Mouse (Mus musculus) large intestine, adult 2 months (tissue): ENCODE data around the gene Cphx1. TPM values are rescaled to one million over a fixed set of nuclear protein-coding genes. Genes with fewer than 3 reads are reported as not detected.
"Not testable (repeated sequence)": the region's sequence is repeated elsewhere in the genome, so short reads cannot be mapped to it uniquely, and the experiment has no call there.

Source experiments
- DNase-seq: peaks from one replicate; pipeline ENCODE4 v3.0.0-alpha.2; 2012; ENCODE audit warnings: low read depth, low spot score
- WGBS: fragments of 180-500 bp; shearing (Covaris S2); methylation state at CpG from one replicate; pipeline ENCODE4 v1.1.7; 2018; 5-methylcytosine and 5-hydroxymethylcytosine counted together
- polyA plus RNA-seq: library from polyadenylated mRNA; depleted of rRNA; stranded (reverse); fragments of >200 nt; gene quantifications from 2 replicates; pipeline ENCODE4 v1.2.3, GENCODE M21; 2012; rRNA removed

Cphx1 gene
- 0.15 and 0.33 TPM in 2 replicates for polyA plus RNA-seq

DNA sequence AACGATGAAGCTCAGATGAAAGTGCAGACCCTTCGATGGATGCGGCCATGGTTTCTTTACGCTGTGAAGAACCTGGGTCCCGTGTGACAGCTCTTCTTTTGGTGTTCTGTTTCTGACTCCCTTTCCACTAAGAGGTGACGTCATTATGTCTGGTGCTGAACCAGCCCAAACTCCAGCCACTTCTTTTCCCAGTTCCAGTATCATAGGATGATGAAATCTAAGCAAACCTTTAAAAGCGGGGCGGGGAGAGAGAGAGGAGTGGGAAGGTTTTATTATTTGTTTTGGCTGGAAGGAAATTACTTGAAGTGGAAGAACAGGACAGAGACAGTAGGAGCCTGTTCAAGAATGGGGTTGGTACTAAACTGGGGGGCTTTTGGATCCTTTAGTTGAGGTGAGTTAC is at the start of gene Cphx1:
Gene Cphx1 (plus strand): TSS at position 301 of the 400 bp plus-strand sequence.
- no CpG with 5 or more reads among the region's 8 CpGs for WGBS
- DNase-seq = not testable (repeated sequence)

GRCm38 (mm10) chr14:25894566-25894965 is 43.5 kb upstream of the Cphx1 start:
- not testable (repeated sequence) for DNase-seq
- no CpG with 5 or more reads among the region's 3 CpGs for WGBS

DNA sequence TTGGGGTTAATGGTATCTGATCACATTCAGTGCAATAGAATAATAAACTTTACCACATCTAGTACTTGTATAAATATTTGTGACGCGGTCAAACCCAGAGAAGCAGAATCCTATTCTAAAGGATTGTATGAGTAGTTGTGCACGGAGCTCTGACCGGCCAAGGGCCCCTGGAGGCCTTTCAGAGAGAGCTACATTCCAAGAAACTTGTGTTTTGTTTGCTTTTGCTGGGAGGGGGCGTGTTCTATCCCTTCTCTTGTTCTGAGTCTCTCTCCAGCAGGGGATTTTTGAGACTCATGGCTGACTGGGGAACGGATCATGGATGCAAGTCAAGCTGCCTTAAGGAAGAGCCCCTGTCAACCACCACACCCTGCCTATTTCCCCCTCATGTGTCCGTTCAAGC is 42.4 kb upstream of the Cphx1 start:
- not testable (repeated sequence) for DNase-seq
- no CpG with 5 or more reads among the region's 7 CpGs for WGBS

- no CpG with 5 or more reads among the region's 10 CpGs for WGBS
- DNase-seq = not testable (repeated sequence)
Measured at GRCm38 (mm10) chr14:25903000-25903399, 35.1 kb upstream of the Cphx1 start, which contains the start of gene Plac9a. Plac9a (minus strand) TSS chr14:25903100.

DNA sequence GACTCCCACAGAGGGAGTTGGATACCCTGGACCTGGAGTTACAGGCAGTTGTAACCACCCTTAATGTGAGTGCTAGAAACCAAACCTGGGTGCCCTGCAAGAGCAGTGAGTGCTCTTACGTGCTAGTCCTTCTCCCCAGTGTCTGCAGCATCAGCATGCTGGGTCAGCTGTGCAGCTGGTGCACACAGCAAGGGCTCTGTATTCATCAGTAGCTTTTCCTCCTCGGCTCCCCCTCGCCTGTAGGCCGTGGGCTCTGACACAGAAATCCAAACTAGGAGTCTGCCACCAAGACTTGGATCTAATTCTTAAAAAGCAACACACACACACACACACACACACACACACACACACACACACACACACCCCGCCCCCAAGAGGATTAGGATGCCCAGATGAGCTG is 32.9 kb upstream of the Cphx1 start:
- DNase-seq = not testable (repeated sequence)
- WGBS = no CpG with 5 or more reads among the region's 5 CpGs

- WGBS = no CpG with 5 or more reads among the region's 9 CpGs
- DNase-seq = not testable (repeated sequence)
Measured at GRCm38 (mm10) chr14:25907272-25907671, 30.8 kb upstream of the Cphx1 start.

GRCm38 (mm10) chr14:25908976-25909375 is 29.1 kb upstream of the Cphx1 start:
- WGBS = no CpG with 5 or more reads among the region's 8 CpGs
- DNase-seq = not testable (repeated sequence)

- no CpG with 5 or more reads among the region's 5 CpGs for WGBS
- not testable (repeated sequence) for DNase-seq
Measured at GRCm38 (mm10) chr14:25918427-25919170, 19.5 kb upstream of the Cphx1 start.

GRCm38 (mm10) chr14:25926814-25927561 is 11.1 kb upstream of the Cphx1 start:
- not testable (repeated sequence) for DNase-seq
- no CpG with 5 or more reads among the region's 44 CpGs for WGBS

GRCm38 (mm10) chr14:25927562-25927881 is 10.6 kb upstream of the Cphx1 start, which contains the start of gene Tmem254a:
Tmem254a (minus strand) TSS chr14:25927672.
- WGBS = no CpG with 5 or more reads among the region's 10 CpGs
- not testable (repeated sequence) for DNase-seq

- not testable (repeated sequence) for DNase-seq
- WGBS = no CpG with 5 or more reads among the region's 5 CpGs
Measured at GRCm38 (mm10) chr14:25936867-25937630, 1.1 kb upstream of the Cphx1 start.

GRCm38 (mm10) chr14:25957861-25958260 is 19.8 kb downstream of the Cphx1 start:
- not testable (repeated sequence) for DNase-seq
- no CpG with 5 or more reads among the region's 3 CpGs for WGBS

DNA sequence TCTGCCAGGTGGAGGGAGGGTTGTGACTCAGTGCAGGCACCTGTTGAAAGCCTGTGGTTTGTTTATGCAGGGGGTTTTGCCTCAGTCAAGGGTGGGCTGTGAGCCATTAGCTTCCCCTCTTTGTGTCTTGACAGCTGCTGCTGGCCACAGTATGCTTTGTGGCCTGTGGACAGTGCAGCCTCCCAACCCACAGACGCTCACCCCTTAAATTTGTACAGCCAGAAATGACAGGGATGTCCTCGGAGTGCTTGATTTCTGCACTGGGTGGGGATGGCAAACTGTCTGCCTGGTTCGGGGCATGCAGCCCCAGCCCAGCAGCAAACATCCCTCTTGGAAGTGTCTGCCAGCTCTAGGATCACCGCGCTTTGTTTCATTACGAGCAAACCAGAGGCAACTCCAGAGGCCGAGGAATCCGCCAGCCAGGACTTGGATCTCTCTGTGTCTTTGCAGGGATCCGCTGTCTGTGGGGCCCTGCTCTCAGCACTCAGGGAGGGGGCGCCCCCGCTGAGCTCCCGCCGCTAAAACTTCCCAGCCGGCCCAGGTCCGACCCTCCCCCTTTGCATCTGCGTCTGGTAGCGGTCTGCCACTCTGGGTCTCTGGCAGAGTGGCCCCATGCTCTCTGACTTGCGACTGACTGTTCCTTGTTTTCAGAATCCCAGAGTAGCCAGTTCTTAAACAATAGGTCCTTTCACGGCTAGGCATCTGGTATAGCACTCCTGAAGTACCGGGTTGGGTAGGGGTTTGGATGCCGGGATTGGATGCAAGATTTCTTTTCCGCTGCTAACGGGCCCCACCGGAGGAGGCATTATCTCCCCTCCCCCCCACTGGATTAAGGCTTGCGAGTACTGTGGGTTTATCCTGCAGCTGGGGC is 40.5 kb downstream of the Cphx1 start, which contains the start of gene Duxbl1:
Gene Duxbl1 (plus strand): TSS at position 207 of the 871 bp plus-strand sequence.
- WGBS = no CpG with 5 or more reads among the region's 25 CpGs
- DNase-seq = not testable (repeated sequence)

GRCm38 (mm10) chr14:25979242-25979941 is 41.3 kb downstream of the Cphx1 start:
- not testable (repeated sequence) for DNase-seq
- WGBS = 31% methylated on average over 9 of the region's 13 CpGs

DNA sequence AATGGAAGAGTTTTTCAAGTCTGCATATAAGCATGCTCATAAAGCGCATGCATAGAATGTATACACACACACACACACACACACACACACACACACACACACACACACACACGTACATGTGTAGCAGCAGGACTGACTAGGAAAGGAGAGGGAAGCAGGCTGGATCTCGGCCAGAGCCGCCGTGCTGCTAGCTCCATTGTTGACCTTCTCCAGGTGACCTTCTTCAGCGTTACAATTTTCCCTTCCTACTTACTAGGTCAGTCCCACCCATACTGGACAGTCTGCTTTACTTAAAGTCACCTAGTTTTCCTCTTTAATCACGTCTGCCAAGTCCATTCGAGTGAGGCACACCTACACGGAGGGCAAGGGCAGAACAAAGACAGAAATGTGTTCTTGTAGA is 43.8 kb downstream of the Cphx1 start:
- WGBS = 7% methylated on average over 6 of the region's 9 CpGs

More for the DNA sequence above, 43.8 kb downstream of the Cphx1 start:
- not testable (repeated sequence) for DNase-seq
